ENCODE assay signal across 8 mouse cellular contexts in the genomic region with DNA sequence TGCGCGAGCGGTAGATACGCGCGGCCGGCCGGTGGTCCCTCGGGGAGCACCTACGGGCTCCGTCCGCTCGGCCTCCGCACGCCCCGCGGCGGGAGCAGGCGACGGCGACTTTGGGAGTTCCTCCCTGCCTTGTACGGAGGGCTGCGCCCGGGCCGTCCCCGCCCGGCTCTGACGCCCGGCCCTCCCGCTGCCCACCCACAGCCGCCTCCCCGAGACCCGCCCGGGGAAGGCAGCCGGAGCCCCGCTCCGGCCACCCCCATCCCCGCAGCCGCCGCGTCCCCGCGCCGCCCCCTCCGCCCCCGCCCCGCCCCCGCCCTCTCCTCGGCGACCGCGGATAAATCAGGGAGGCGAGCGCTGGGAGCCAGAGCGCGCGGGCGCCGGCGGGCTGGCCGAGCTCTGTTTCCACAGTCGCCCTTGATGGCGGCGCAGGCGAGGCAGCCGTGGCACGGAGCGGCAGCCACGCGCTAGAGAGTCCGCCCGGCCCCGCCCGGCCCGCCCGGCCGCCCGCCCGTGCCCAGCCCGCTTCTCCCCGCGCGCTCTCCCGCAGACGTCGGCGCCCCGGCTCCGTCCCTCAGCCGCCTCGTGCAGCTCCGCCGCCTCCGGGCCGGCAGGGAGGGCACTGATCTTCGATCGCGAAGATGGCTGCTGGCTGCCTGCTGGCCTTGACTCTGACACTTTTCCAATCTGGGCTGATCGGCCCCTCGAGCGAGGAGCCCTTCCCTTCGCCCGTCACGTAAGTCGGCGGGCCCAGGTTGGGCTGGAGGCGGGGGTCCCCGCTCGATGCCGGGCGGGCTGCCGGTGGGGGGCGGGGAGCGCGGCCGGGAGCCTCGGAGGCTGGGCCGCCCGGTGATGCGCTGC. TPM values are rescaled to one million over a fixed set of nuclear protein-coding genes. Genes with fewer than 3 reads are reported as not detected.
DNase-seq lines count a peak whose midpoint lies in the region; ATAC-seq and TF ChIP-seq lines count a peak whose summit lies in the region.

Cacna2d1 (plus strand) TSS at position 316 of the 858 bp plus-strand sequence.

- TF ChIP-seq EP300 in liver, postnatal 0 days (IDR thresholded peaks at IDR 0.05; ENCODE audit: low read depth): no peak

- no peaks in the 10 kb centered on the region for H3K9me3 ChIP-seq in forebrain, postnatal 0 days (ENCODE audit: low read length)
- no peaks in the 10 kb centered on the region for H3K9me3 ChIP-seq in liver, postnatal 0 days (ENCODE audit: low read length)

- DNase-seq in Muller cell, postnatal 12 days (ENCODE audit: inconsistent ontology term): peak; percentile 82
- peak; percentile 65 to 82 for DNase-seq in cerebellum, adult 18-20 months
- peak; percentile 63 for DNase-seq in forebrain, postnatal 0 days
- DNase-seq in heart, postnatal 10 days: peak; percentile 73 to 79
- peak; percentile 72 to 82 for DNase-seq in kidney, postnatal 4 days
- DNase-seq in liver, postnatal 0 days: peak; percentile 17
- peak; percentile 74 for DNase-seq in ovary, adult 18-20 months (ENCODE audit: low spot score)
- no peak for DNase-seq in T-cell, adult 2 months (ENCODE audit: low spot score)

- H3K27ac ChIP-seq in forebrain, postnatal 0 days (ENCODE audit: low read depth, low read length): peak within 1 kb of the TSS; percentile 97
- no peak within 1 kb of the TSS for H3K27ac ChIP-seq in liver, postnatal 0 days (ENCODE audit: low read depth)

- intact Hi-C loops in heart, postnatal 10 days (cut with DNase I): loop anchor here (2.0 to 10.0 kb wide), 4 partner anchors 32 to 180 kb away; no protein-coding TSS in a partner anchor

- no peaks in the 10 kb centered on the region for H3K4me1 ChIP-seq in forebrain, postnatal 0 days (ENCODE audit: insufficient read depth)
- peaks cover 6% of the 10 kb centered on the region for H3K4me1 ChIP-seq in liver, postnatal 0 days (ENCODE audit: insufficient read depth)

- no peak for TF ChIP-seq CTCF in forebrain, postnatal 0 days (IDR thresholded peaks at IDR 0.05; ENCODE audit: low read depth)
- no peak for TF ChIP-seq CTCF in liver, postnatal 0 days (IDR thresholded peaks at IDR 0.05; ENCODE audit: low read depth)

- H3K4me3 ChIP-seq in forebrain, postnatal 0 days (ENCODE audit: low read depth, low read length): peak within 1 kb of the TSS; percentile 72
- H3K4me3 ChIP-seq in liver, postnatal 0 days (ENCODE audit: low read depth, low read length): peak within 1 kb of the TSS; percentile 42

- no peaks in the 10 kb centered on the region for H3K27me3 ChIP-seq in forebrain, postnatal 0 days (ENCODE audit: insufficient read depth, low read length)
- H3K27me3 ChIP-seq in liver, postnatal 0 days (ENCODE audit: insufficient read depth, low read length): peaks cover 37% of the 10 kb centered on the region

- H3K36me3 ChIP-seq in forebrain, postnatal 0 days (ENCODE audit: insufficient read depth): no peaks in the 10 kb centered on the region
- no peaks in the 10 kb centered on the region for H3K36me3 ChIP-seq in liver, postnatal 0 days (replicated peaks; ENCODE audit: insufficient read depth, low read length)

- WGBS in forebrain, postnatal 0 days: 6% methylated on average over 76 of the region's 120 CpGs
- under 1% methylated on average over 48 of the region's 120 CpGs for WGBS in liver, postnatal 0 days (ENCODE audit: insufficient replicate concordance)

- peak within 1 kb of the TSS; percentile 81 for H3K4me2 ChIP-seq in forebrain, postnatal 0 days (ENCODE audit: low read depth)
- H3K4me2 ChIP-seq in liver, postnatal 0 days (ENCODE audit: low read depth, low read length): peak within 1 kb of the TSS; percentile 72

- peak within 1 kb of the TSS; percentile 93 for H3K9ac ChIP-seq in forebrain, postnatal 0 days
- H3K9ac ChIP-seq in liver, postnatal 0 days (replicated peaks): 0 out of 2 replicates have a peak within 1 kb of the TSS, but pooled peaks have one; percentile 21

- peak; percentile 79 for ATAC-seq in forebrain, postnatal 0 days
- ATAC-seq in liver, postnatal 0 days: peak; percentile 31; the same call in 1 of the 2 replicates

RNA-seq across cellular contexts. Expression of gene Cacna2d1, which starts in this region (rescaled TPM):
- 68.2 and 80.4 TPM in 2 replicates for total RNA-seq in forebrain, postnatal 0 days (2014; rRNA removed)
- 15.1 and 28.5 TPM in 2 replicates for polyA plus RNA-seq in forebrain, postnatal 0 days (2015; fragmentation: Nextera tagmentation; extraction: Ambion mirVana)
- total RNA-seq in heart, postnatal 10 days (2021): 10 to 100 TPM; 67.1 to 70.1 TPM
- 0.25 and 0.50 TPM in 2 replicates for polyA plus RNA-seq in liver, postnatal 0 days (2015; fragmentation: Nextera tagmentation; extraction: Ambion mirVana)

Comparison
In these comparisons a context has a peak if more than half of its experiments do, and no peak if none do; other contexts are left out.
1. RNA of gene Cacna2d1 (polyA plus RNA-seq): 15.1 to 28.5 TPM in forebrain, postnatal 0 days; 0.25 to 0.50 TPM in liver, postnatal 0 days; every median in the first group is over 10 times any median in the second.
2. Peak in DNase-seq, ATAC-seq, H3K4me3 ChIP-seq, H3K9ac ChIP-seq and H3K4me2 ChIP-seq in liver, postnatal 0 days; RNA of the gene not detected or under 1 TPM.